Mouse (Mus musculus): ENCODE measurements at regions not wholly inside any gene's neighbourhood (a gene's known extent, or its start where the extent isn't known, plus 50 kb on each side); places are given as distances from the start of the nearest gene placed in this dataset.

DNA sequence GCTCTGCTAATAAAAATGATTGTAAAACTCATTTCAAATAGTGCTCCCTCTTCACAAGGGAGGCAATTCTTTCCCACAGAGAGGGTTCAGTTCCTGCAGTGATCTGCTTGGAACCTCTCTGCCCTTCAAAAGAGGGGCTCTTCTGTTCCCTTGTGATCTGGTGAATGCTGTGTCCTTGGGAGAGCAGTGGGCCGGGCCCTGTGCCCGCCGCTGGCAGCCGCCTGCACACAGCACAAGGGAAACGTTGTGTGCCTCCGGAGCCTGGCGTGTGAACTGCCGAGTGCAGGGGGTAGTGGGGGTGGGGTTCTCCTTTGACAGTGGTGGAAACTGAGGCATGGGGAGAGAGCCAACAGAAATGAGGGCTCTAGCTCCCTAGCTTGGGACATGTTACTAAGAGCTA is 54.4 kb upstream of the Csrp1 start:
- DNase-seq = peak; percentile 41

DNA sequence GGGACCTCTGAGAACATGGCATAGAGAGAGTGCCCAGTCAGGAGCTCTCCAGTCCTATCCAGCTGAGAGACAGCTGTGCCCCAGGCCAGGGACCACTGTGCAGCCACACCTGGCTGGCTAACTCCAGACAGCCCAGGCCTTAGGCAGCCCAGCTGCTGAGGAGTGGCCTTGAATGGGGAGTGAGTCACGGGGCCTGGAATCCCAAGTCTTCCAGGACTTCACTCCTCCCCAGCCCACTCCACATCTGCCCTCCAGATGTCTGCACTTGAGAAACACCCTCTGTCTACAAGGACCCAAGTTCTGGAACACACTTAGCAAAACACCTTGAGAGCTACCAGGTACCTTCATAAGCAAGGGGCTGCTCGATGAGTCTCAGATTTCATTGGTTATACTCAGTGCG is 51.5 kb upstream of the Csrp1 start:
- DNase-seq = no peak

DNA sequence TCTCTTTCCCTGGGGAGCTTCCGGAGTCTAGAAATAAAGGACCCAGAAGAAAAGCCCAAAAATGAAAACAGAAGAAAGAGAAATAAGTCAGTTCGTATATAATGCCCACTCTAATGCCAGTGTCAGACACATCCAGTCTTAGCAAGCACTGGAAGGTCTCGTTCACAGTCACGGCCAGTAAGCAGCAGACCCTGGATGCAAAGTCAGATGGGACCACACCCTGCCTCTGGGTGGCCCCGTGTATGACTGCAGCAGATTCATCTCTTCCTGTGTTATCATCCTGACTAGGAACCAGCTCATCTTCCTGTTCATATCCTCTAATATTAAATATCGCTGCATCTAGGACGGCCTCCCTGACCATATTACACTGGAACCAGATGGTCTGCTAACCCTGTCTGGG is 50.9 kb upstream of the Csrp1 start:
- DNase-seq = no peak

DNA sequence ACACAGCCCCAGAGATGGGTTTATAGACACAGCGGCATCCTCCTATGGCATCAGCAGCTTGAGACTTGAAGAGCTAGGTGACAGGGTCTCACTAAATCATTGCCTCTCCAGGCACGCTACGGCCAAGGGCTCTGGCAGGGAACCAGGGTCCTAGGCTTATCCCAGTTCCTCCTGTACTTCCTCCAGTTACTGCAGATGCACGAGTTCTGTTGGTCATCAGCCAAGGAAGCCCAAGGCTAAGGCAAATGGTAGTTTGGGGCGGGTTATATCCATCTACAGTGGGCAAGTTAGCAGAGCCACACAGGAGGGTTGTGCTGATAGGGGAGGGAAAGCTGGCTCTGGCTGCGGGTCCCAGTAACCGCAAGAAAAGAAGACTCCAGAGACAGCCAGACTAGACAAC is 50.1 kb upstream of the Csrp1 start:
- peak; percentile 22 for DNase-seq
